Mouse (Mus musculus) myocyte (in vitro differentiated cells): ENCODE results near the gene Cop1.

Experiments
- CEBPB ChIP-seq: IDR thresholded peaks from 2 replicates; pipeline ENCODE4 v1.6.1; 2011; ENCODE audit warnings: mild to moderate bottlenecking, moderate library complexity; ENCODE audit not compliant: poor library complexity, insufficient read depth, severe bottlenecking
- E2F4 ChIP-seq: IDR thresholded peaks from one replicate; pipeline ENCODE4 v1.6.1; 2011; ENCODE audit warnings: mild to moderate bottlenecking, control low read depth, moderate library complexity; ENCODE audit not compliant: insufficient read depth
- MAX ChIP-seq: IDR thresholded peaks from one replicate; pipeline ENCODE4 v1.6.1; 2011; ENCODE audit warnings: low read depth, mild to moderate bottlenecking, control low read depth
- MYOD1 ChIP-seq, 3 experiments: IDR thresholded peaks; one replicate each; pipeline ENCODE4 v1.6.1; 2011; ENCODE audit warnings: control low read depth in 2 of 3, low read depth in 2 of 3, mild to moderate bottlenecking in 2 of 3, moderate library complexity in 1 of 3; ENCODE audit not compliant: insufficient read length in 2 of 3, control insufficient read depth in 1 of 3
- MYOG ChIP-seq, 3 experiments: IDR thresholded peaks; one replicate each; pipeline ENCODE4 v1.6.1; 2011; ENCODE audit warnings: control low read depth in 2 of 3, low read depth in 2 of 3, mild to moderate bottlenecking in 2 of 3; ENCODE audit not compliant: insufficient read length in 2 of 3, control insufficient read depth in 1 of 3, insufficient read depth in 1 of 3
- POLR2A ChIP-seq: IDR thresholded peaks from one replicate; pipeline ENCODE4 v1.6.1; 2011; ENCODE audit warnings: low read depth, mild to moderate bottlenecking, control low read depth, moderate library complexity; ENCODE audit not compliant: insufficient read length
- POLR2AphosphoS2 ChIP-seq: IDR thresholded peaks from one replicate; pipeline ENCODE4 v1.6.1; 2011; ENCODE audit warnings: low read depth, control low read depth; ENCODE audit not compliant: insufficient read length
- TCF12 ChIP-seq: IDR thresholded peaks from one replicate; pipeline ENCODE4 v1.6.1; 2011; ENCODE audit warnings: mild to moderate bottlenecking, control low read depth; ENCODE audit not compliant: poor library complexity, insufficient read depth, severe bottlenecking
- TCF3 ChIP-seq: IDR thresholded peaks from one replicate; pipeline ENCODE4 v1.6.1; 2011; ENCODE audit warnings: low read depth, control low read depth; ENCODE audit not compliant: insufficient read length
- USF1 ChIP-seq: IDR thresholded peaks from one replicate; pipeline ENCODE4 v1.6.1; 2011; ENCODE audit warnings: low read depth, mild to moderate bottlenecking, control low read depth, moderate library complexity

- TF ChIP-seq MYOG (IDR thresholded peaks at IDR 0.05; ENCODE audit: control insufficient read depth in 1 of 3, insufficient read depth in 1 of 3, insufficient read length in 2 of 3, low read depth in 2 of 3) (no peak), MAX (no peak), POLR2A (no peak), E2F4 (no peak), MYOD1 (IDR thresholded peaks at IDR 0.05; ENCODE audit: control insufficient read depth in 1 of 3, insufficient read length in 2 of 3, low read depth in 2 of 3) (no peak), TCF12 (no peak), USF1 (no peak), CEBPB (no peak), POLR2AphosphoS2 (no peak), TCF3 (no peak)
These were observed 24.4 kb downstream of the Cop1 start for GRCm38 (mm10) chr1:159256543-159256942.
